Mouse (Mus musculus) brain, embryonic 14.5 days (tissue): ENCODE measurements around the gene Vmn2r114. TPM values are rescaled to one million over a fixed set of nuclear protein-coding genes. Genes with fewer than 3 reads are reported as not detected.
"Not testable (repeated sequence)": the region's sequence is repeated elsewhere in the genome, so short reads cannot be mapped to it uniquely, and the experiment has no call there.

Experiments
- DNase-seq: peaks from one replicate; pipeline ENCODE4 v3.0.0-alpha.2; 2011; ENCODE audit warnings: low read depth
- CTCF ChIP-seq: fragments of 200-500 bp; IDR thresholded peaks from 2 replicates; pipeline ENCODE4 v1.5.1; 2012; ENCODE audit warnings: inconsistent platforms, mild to moderate bottlenecking, moderate library complexity, borderline replicate concordance; ENCODE audit not compliant: insufficient read depth, insufficient read length; ENCODE audit errors: extremely low read depth
- POLR2A ChIP-seq: fragments of 200-500 bp; IDR thresholded peaks from 2 replicates; pipeline ENCODE4 v1.6.1; 2012; ENCODE audit warnings: mild to moderate bottlenecking, inconsistent platforms, borderline replicate concordance; ENCODE audit not compliant: poor library complexity, insufficient read depth, insufficient read length, severe bottlenecking; ENCODE audit errors: extremely low read depth
- polyA plus RNA-seq: library from polyadenylated mRNA; depleted of rRNA; stranded (reverse); fragments of >200 nt; gene quantifications from 2 replicates; pipeline ENCODE4 v1.2.3, GENCODE M21; 2012; rRNA removed

The Vmn2r114 gene
- not detected in 2 replicates for polyA plus RNA-seq

GRCm38 (mm10) chr17:23312437-23312836 is at the start of gene Vmn2r114:
TSS of gene Vmn2r114 (minus strand) at chr17:23312537.
- DNase-seq, result not testable (repeated sequence)

DNA sequence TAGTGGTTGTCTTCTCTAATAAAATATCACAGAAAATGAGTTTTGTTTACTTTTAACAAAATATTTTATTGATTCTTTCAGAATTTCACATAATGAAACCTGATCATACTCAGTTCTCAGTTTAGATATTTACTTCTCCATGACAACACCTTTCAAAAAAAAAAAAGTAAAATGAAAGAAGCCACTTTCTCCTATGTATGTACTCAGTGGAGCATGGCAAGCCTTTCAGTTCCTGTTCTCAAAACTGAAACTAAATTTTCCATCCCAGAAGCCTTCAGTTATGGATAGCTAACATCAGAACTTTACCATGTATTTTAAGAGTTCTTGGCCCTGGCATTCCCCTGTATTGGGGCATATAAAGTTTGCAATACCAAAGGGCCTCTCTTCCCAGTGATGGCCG is 39.3 kb upstream of the Vmn2r114 start:
- TF ChIP-seq CTCF (no peak), POLR2A (no peak)
- DNase-seq, result no peak

DNA sequence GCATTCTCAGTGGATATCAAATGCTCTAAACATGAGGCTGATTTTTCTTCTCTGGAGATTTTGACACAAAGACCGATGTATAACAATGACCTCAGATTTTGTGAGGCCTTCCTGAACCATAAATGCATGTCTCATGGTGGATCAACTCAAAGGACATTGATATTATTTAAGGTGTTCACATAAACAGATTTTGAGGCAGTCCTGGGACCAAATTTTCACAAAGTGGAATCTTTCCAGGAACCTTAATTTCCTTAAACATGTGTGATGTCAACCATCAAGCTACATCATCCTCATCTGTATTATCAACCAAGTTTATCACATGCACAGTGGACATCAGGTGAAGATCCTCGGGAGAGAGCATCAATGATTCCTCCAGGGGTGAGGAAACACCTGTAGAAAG is 31.1 kb upstream of the Vmn2r114 start, which contains the start of gene Vmn2r115:
Vmn2r115 (plus strand) TSS at position 301 of the 400 bp plus-strand sequence.
- DNase-seq, result not testable (repeated sequence)

DNA sequence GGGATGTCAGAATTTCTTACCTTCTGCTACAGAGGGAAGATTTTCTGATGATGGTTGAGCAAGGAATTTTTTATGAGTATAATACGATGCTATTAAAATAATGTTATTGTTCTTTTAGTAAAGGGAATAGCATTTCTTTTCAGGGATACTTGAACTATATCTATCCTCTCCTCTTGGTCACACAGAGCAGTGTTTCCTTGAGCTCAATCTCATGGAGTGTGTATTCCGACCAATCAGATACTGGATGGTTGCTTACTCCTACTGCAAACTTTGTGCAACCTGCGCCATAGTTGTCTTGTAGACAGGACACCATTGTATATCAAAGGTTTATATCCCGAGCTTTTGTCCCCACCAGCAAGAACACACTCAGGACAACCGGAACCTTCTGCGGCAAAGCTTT is 18.3 kb upstream of the Vmn2r114 start:
- no peak for DNase-seq
- no peak for TF ChIP-seq CTCF
- TF ChIP-seq POLR2A, result no peak

Other genes starting within 250 kb of the Vmn2r114 start
- gene Zfp40, start 119.3 kb downstream of the Vmn2r114 start, polyA plus RNA-seq, result 17.1 and 18.0 TPM in 2 replicates
- not detected in 2 replicates for gene Vmn2r115, start 31.2 kb upstream of the Vmn2r114 start, polyA plus RNA-seq
- not detected in 2 replicates for gene Vmn2r116, start 72.1 kb upstream of the Vmn2r114 start, polyA plus RNA-seq
- not detected in 2 replicates for gene Vmn2r117, start 167.2 kb upstream of the Vmn2r114 start, polyA plus RNA-seq